Mouse (Mus musculus): Measurements from ENCODE around the gene Polr2b. TPM values are rescaled to one million over a fixed set of nuclear protein-coding genes. Genes with fewer than 3 reads are reported as not detected.
A peak's percentile ranks its signal among the peaks of the same experiment; 100 is the strongest.

Polr2b gene
- polyA plus RNA-seq, 1 experiment from 2014 or later, result 23.6 TPM

GRCm38 (mm10) chr5:77307821-77308553, 2.0 kb upstream of the Polr2b start:
- Histone ChIP-seq H3K27me3 (replicated peaks; ENCODE audit: insufficient read depth, low read length) (no peaks in the 10 kb centered on the region), H3K4me3 (ENCODE audit: low read depth, low read length) (no peak overlapping the region), H3K9me3 (ENCODE audit: low read length) (no peaks in the 10 kb centered on the region), H3K36me3 (ENCODE audit: insufficient read depth, low read length) (peaks cover 3% of the 10 kb centered on the region; the same call in 1 of the 2 replicates), H3K4me2 (replicated peaks; ENCODE audit: low read depth, low read length) (peak overlapping the region; percentile 100; the same call in 1 of the 2 replicates), H3K27ac (ENCODE audit: low read length) (no peak overlapping the region), H3K9ac (replicated peaks; ENCODE audit: low read depth) (no peak overlapping the region), H3K4me1 (ENCODE audit: insufficient read depth, low read depth, low read length) (peaks cover 15% of the 10 kb centered on the region; the same call in 1 of the 2 replicates)
- TF ChIP-seq CTCF (IDR thresholded peaks at IDR 0.05), result no peak
- no peak for TF ChIP-seq EP300 (IDR thresholded peaks at IDR 0.05)
- ATAC-seq, result no peak
- 70% methylated on average over 5 of the region's 5 CpGs for WGBS
- no peak for DNase-seq (ENCODE audit: low spot score)

- TF ChIP-seq EP300 (IDR thresholded peaks at IDR 0.05), result no peak
- TF ChIP-seq CTCF (IDR thresholded peaks at IDR 0.05), result no peak
- Histone ChIP-seq H3K4me1 (ENCODE audit: insufficient read depth, low read depth, low read length) (peaks cover 15% of the 10 kb centered on the region; the same call in 1 of the 2 replicates), H3K36me3 (ENCODE audit: insufficient read depth, low read length) (peaks cover 3% of the 10 kb centered on the region; the same call in 1 of the 2 replicates), H3K4me2 (replicated peaks; ENCODE audit: low read depth, low read length) (peak overlapping the region; percentile 100), H3K9me3 (ENCODE audit: low read length) (no peaks in the 10 kb centered on the region), H3K27ac (ENCODE audit: low read length) (0 out of 2 replicates have a peak overlapping the region, but pooled peaks have one; percentile 5), H3K4me3 (ENCODE audit: low read depth, low read length) (peak overlapping the region; percentile 81), H3K27me3 (replicated peaks; ENCODE audit: insufficient read depth, low read length) (no peaks in the 10 kb centered on the region), H3K9ac (replicated peaks; ENCODE audit: low read depth) (peak overlapping the region; percentile 44)
- ATAC-seq, result peak; percentile 14
- peak; percentile 43 for DNase-seq (ENCODE audit: low spot score)
- WGBS, result under 1% methylated on average over 73 of the region's 76 CpGs
Observed at GRCm38 (mm10) chr5:77309051-77309906, 668 bp upstream of the Polr2b start.

GRCm38 (mm10) chr5:77314206-77314605, 4.3 kb downstream of the Polr2b start:
- 94% methylated on average over 4 of the region's 4 CpGs for WGBS
- Histone ChIP-seq H3K27ac (ENCODE audit: low read length) (no peak overlapping the region), H3K9ac (replicated peaks; ENCODE audit: low read depth) (no peak overlapping the region), H3K9me3 (ENCODE audit: low read length) (no peaks in the 10 kb centered on the region), H3K4me1 (ENCODE audit: insufficient read depth, low read depth, low read length) (0 out of 2 replicates have a peak, but pooled peaks cover 3% of the 10 kb centered on the region), H3K4me3 (ENCODE audit: low read depth, low read length) (no peak overlapping the region), H3K4me2 (replicated peaks; ENCODE audit: low read depth, low read length) (no peak overlapping the region), H3K36me3 (ENCODE audit: insufficient read depth, low read length) (peaks cover 17% of the 10 kb centered on the region; the same call in 1 of the 2 replicates), H3K27me3 (replicated peaks; ENCODE audit: insufficient read depth, low read length) (no peaks in the 10 kb centered on the region)
- ATAC-seq (no peak), DNase-seq (ENCODE audit: low spot score) (no peak)
- TF ChIP-seq EP300 (IDR thresholded peaks at IDR 0.05) (no peak), CTCF (IDR thresholded peaks at IDR 0.05) (no peak)

- Histone ChIP-seq H3K27ac (ENCODE audit: low read length) (no peak overlapping the region), H3K4me3 (ENCODE audit: low read depth, low read length) (no peak overlapping the region), H3K4me1 (ENCODE audit: insufficient read depth, low read depth, low read length) (no peaks in the 10 kb centered on the region), H3K36me3 (ENCODE audit: insufficient read depth, low read length) (peaks cover 19% of the 10 kb centered on the region; the same call in 1 of the 2 replicates), H3K9ac (replicated peaks; ENCODE audit: low read depth) (no peak overlapping the region), H3K9me3 (ENCODE audit: low read length) (no peaks in the 10 kb centered on the region), H3K4me2 (replicated peaks; ENCODE audit: low read depth, low read length) (no peak overlapping the region), H3K27me3 (replicated peaks; ENCODE audit: insufficient read depth, low read length) (no peaks in the 10 kb centered on the region)
- ATAC-seq, result no peak
- DNase-seq (ENCODE audit: low spot score), result no peak
- TF ChIP-seq CTCF (IDR thresholded peaks at IDR 0.05), result no peak
- no peak for TF ChIP-seq EP300 (IDR thresholded peaks at IDR 0.05)
- WGBS, result 76% methylated on average over 6 of the region's 6 CpGs
Observed at GRCm38 (mm10) chr5:77314986-77315385, 5.0 kb downstream of the Polr2b start.

GRCm38 (mm10) chr5:77324936-77325335, 15.0 kb downstream of the Polr2b start:
- no peak overlapping the region for H3K4me2 ChIP-seq (replicated peaks; ENCODE audit: low read depth, low read length)
- DNase-seq (ENCODE audit: low spot score) (no peak), ATAC-seq (no peak)
- H3K4me1 ChIP-seq (ENCODE audit: insufficient read depth, low read depth, low read length), result no peaks in the 10 kb centered on the region
- H3K9ac ChIP-seq (replicated peaks; ENCODE audit: low read depth), result no peak overlapping the region
- no peak overlapping the region for H3K27ac ChIP-seq (ENCODE audit: low read length)
- no peak overlapping the region for H3K4me3 ChIP-seq (ENCODE audit: low read depth, low read length)
- H3K9me3 ChIP-seq (ENCODE audit: low read length), result no peaks in the 10 kb centered on the region
- WGBS, result 88% methylated on average over 1 of the region's 1 CpGs
- H3K27me3 ChIP-seq (replicated peaks; ENCODE audit: insufficient read depth, low read length), result no peaks in the 10 kb centered on the region
- TF ChIP-seq CTCF (IDR thresholded peaks at IDR 0.05), result no peak
- no peak for TF ChIP-seq EP300 (IDR thresholded peaks at IDR 0.05)
- H3K36me3 ChIP-seq (ENCODE audit: insufficient read depth, low read length), result peaks cover 56% of the 10 kb centered on the region

GRCm38 (mm10) chr5:77330154-77330553, 20.2 kb downstream of the Polr2b start:
- Histone ChIP-seq H3K9me3 (ENCODE audit: low read length) (no peaks in the 10 kb centered on the region), H3K4me2 (replicated peaks; ENCODE audit: low read depth, low read length) (no peak overlapping the region), H3K4me1 (ENCODE audit: insufficient read depth, low read depth, low read length) (no peaks in the 10 kb centered on the region), H3K27ac (ENCODE audit: low read length) (no peak overlapping the region), H3K36me3 (ENCODE audit: insufficient read depth, low read length) (peaks cover 45% of the 10 kb centered on the region), H3K27me3 (replicated peaks; ENCODE audit: insufficient read depth, low read length) (no peaks in the 10 kb centered on the region), H3K4me3 (ENCODE audit: low read depth, low read length) (no peak overlapping the region), H3K9ac (replicated peaks; ENCODE audit: low read depth) (no peak overlapping the region)
- ATAC-seq (no peak), DNase-seq (ENCODE audit: low spot score) (no peak)
- 78% methylated on average over 5 of the region's 5 CpGs for WGBS
- TF ChIP-seq EP300 (IDR thresholded peaks at IDR 0.05) (no peak), CTCF (IDR thresholded peaks at IDR 0.05) (peak; percentile 34; the same call in 1 of the 2 replicates)

All from lung, postnatal 0 days (tissue).